Mouse (Mus musculus) G1E (cell line): Measurements from ENCODE around the gene Kmt5c. TPM values are rescaled to one million over a fixed set of nuclear protein-coding genes. Genes with fewer than 3 reads are reported as not detected.
A peak's percentile ranks its signal among the peaks of the same experiment; 100 is the strongest.

Experiments used
- ATAC-seq: 2 replicates; pipeline ENCODE4 v1.8.0; 2016; ENCODE audit warnings: mild to moderate bottlenecking; ENCODE audit not compliant: insufficient number of reproducible peaks, poor library complexity, low FRiP score, severe bottlenecking; ENCODE audit errors: extremely low read depth
- DNase-seq: peaks from one replicate; pipeline ENCODE4 v3.0.0; 2012; ENCODE audit warnings: low spot score
- H3K27me3 ChIP-seq: 2 replicates; pipeline ENCODE4 v1.6.1; 2012; ENCODE audit warnings: mild to moderate bottlenecking, low read length, inconsistent platforms; ENCODE audit not compliant: insufficient read depth
- H3K36me3 ChIP-seq: replicated peaks from 2 replicates; pipeline ENCODE3; 2012; ENCODE audit warnings: mild to moderate bottlenecking, inconsistent platforms
- H3K4me1 ChIP-seq: 2 replicates; pipeline ENCODE4 v1.6.1; 2012; ENCODE audit warnings: low read depth, low read length, inconsistent platforms, mixed read lengths; ENCODE audit not compliant: insufficient read depth
- H3K4me3 ChIP-seq: 2 replicates; pipeline ENCODE4 v1.5.1; 2012; ENCODE audit warnings: low read depth, mild to moderate bottlenecking, inconsistent platforms, low read length, moderate library complexity, mixed read lengths
- H3K9me3 ChIP-seq: replicated peaks from 2 replicates; pipeline ENCODE4 v1.6.1; 2012; ENCODE audit warnings: inconsistent platforms
- CTCF ChIP-seq: IDR thresholded peaks from 2 replicates; pipeline ENCODE4 v1.5.1; 2012; ENCODE audit warnings: low read depth, low read length, inconsistent platforms, mixed read lengths
- GATA1 ChIP-seq: IDR thresholded peaks from 2 replicates; pipeline ENCODE4 v1.6.1; 2012; ENCODE audit warnings: borderline replicate concordance, low read length, inconsistent platforms, mixed read lengths
- GATA2 ChIP-seq: IDR thresholded peaks from 2 replicates; pipeline ENCODE4 v1.6.1; 2012; ENCODE audit warnings: low read depth, low read length, inconsistent platforms, borderline replicate concordance
- POLR2AphosphoS5 ChIP-seq: IDR thresholded peaks from 2 replicates; pipeline ENCODE4 v1.6.1; 2012; ENCODE audit warnings: low read depth, low read length, inconsistent platforms; ENCODE audit not compliant: insufficient replicate concordance
- TAL1 ChIP-seq: conservative IDR thresholded peaks from 2 replicates; pipeline ENCODE4 v1.6.1; 2012; ENCODE audit warnings: low read depth, low read length, inconsistent platforms, mixed read lengths
- polyA plus RNA-seq: library from polyadenylated mRNA; stranded (reverse); fragments of >175 nt; gene quantifications from 2 replicates; pipeline ENCODE4 v1.2.3, GENCODE M21; 2012
- total RNA-seq, 2 experiments: library from RNA; stranded (forward) in 1 of 2; stranded (reverse) in 1 of 2; fragments of 200-1000 nt in 1 of 2; fragments of >200 nt in 1 of 2; fragmentation: Nextera tagmentation in 1 of 2; gene quantifications; 2 replicates each; pipeline ENCODE4 v1.2.3; 2014 to 2017

The Kmt5c gene
- total and polyA plus RNA-seq, 3 experiments = 34.8 to 232 (median 108) TPM

- TF ChIP-seq GATA1 (no peak), CTCF (no peak)
- Histone ChIP-seq H3K4me3 (no peak overlapping the region), H3K4me1 (peaks cover 88% of the 10 kb centered on the region), H3K9me3 (no peaks in the 10 kb centered on the region), H3K36me3 (peaks cover 79% of the 10 kb centered on the region), H3K27me3 (no peaks in the 10 kb centered on the region)
- ATAC-seq (no peak), DNase-seq (no peak)
Measured at GRCm38 (mm10) chr7:4744886-4745285, 5.0 kb downstream of the Kmt5c start.

GRCm38 (mm10) chr7:4746326-4746980 is 6.5 kb downstream of the Kmt5c start:
- H3K27me3 ChIP-seq = no peaks in the 10 kb centered on the region
- TF ChIP-seq GATA2 (no peak), POLR2AphosphoS5 (no peak), CTCF (no peak), GATA1 (no peak), TAL1 (no peak)
- no peaks in the 10 kb centered on the region for H3K9me3 ChIP-seq
- ATAC-seq = no peak
- peaks cover 87% of the 10 kb centered on the region for H3K4me1 ChIP-seq
- no peak for DNase-seq
- H3K36me3 ChIP-seq = peaks cover 81% of the 10 kb centered on the region
- peak overlapping the region; percentile 52; the same call in 1 of the 2 replicates for H3K4me3 ChIP-seq

GRCm38 (mm10) chr7:4747156-4747899 is 7.4 kb downstream of the Kmt5c start:
- no peaks in the 10 kb centered on the region for H3K9me3 ChIP-seq
- H3K27me3 ChIP-seq = no peaks in the 10 kb centered on the region
- TF ChIP-seq CTCF = no peak
- TF ChIP-seq GATA2 = no peak
- TF ChIP-seq TAL1 = 0 out of 2 replicates have a peak, but pooled peaks have one; percentile 15
- TF ChIP-seq POLR2AphosphoS5 = no peak
- peak overlapping the region; percentile 42; the same call in 1 of the 2 replicates for H3K4me3 ChIP-seq
- peaks cover 86% of the 10 kb centered on the region for H3K4me1 ChIP-seq
- H3K36me3 ChIP-seq = peaks cover 74% of the 10 kb centered on the region
- no peak for DNase-seq
- peak; percentile 32; the same call in 1 of the 2 replicates for ATAC-seq

- H3K9me3 ChIP-seq = no peaks in the 10 kb centered on the region
- no peak for ATAC-seq
- H3K4me3 ChIP-seq = no peak overlapping the region
- TF ChIP-seq GATA1 = no peak
- no peak for TF ChIP-seq GATA2
- no peak for TF ChIP-seq TAL1
- no peak for TF ChIP-seq POLR2AphosphoS5
- TF ChIP-seq CTCF = no peak
- DNase-seq = no peak
- 0 out of 2 replicates have a peak, but pooled peaks cover 2% of the 10 kb centered on the region for H3K27me3 ChIP-seq
- H3K4me1 ChIP-seq = peaks cover 85% of the 10 kb centered on the region
- H3K36me3 ChIP-seq = peaks cover 64% of the 10 kb centered on the region
Measured at GRCm38 (mm10) chr7:4748321-4748720, 8.4 kb downstream of the Kmt5c start.

GRCm38 (mm10) chr7:4749169-4749568 is 9.3 kb downstream of the Kmt5c start:
- peaks cover 77% of the 10 kb centered on the region for H3K4me1 ChIP-seq
- H3K36me3 ChIP-seq = peaks cover 56% of the 10 kb centered on the region
- no peak overlapping the region for H3K4me3 ChIP-seq
- TF ChIP-seq POLR2AphosphoS5 (0 out of 2 replicates have a peak, but pooled peaks have one; percentile 52), GATA1 (no peak), TAL1 (no peak), CTCF (no peak), GATA2 (no peak)
- no peaks in the 10 kb centered on the region for H3K9me3 ChIP-seq
- 0 out of 2 replicates have a peak, but pooled peaks cover 2% of the 10 kb centered on the region for H3K27me3 ChIP-seq
- DNase-seq (no peak), ATAC-seq (no peak)

- H3K36me3 ChIP-seq = peaks cover 26% of the 10 kb centered on the region
- peaks cover 49% of the 10 kb centered on the region for H3K4me1 ChIP-seq
- 0 out of 2 replicates have a peak, but pooled peaks cover 2% of the 10 kb centered on the region for H3K27me3 ChIP-seq
- TF ChIP-seq CTCF = no peak
- no peak; the same call in 1 of the 2 replicates for TF ChIP-seq POLR2AphosphoS5
- no peak for TF ChIP-seq TAL1
- no peak for TF ChIP-seq GATA2
- TF ChIP-seq GATA1 = no peak
- ATAC-seq (no peak), DNase-seq (peak; percentile 68)
- H3K9me3 ChIP-seq = peaks cover 8% of the 10 kb centered on the region
- H3K4me3 ChIP-seq = peak overlapping the region; percentile 72
Measured at GRCm38 (mm10) chr7:4751971-4752820, 12.3 kb downstream of the Kmt5c start.
